Comparison of ENCODE assay signal across 8 mouse cellular contexts in genomic region chr17:64603134-64603533, GRCm38 (mm10). TPM values are rescaled to one million over a fixed set of nuclear protein-coding genes. Genes with fewer than 3 reads are reported as not detected.
A peak's percentile ranks its signal among the peaks of the same experiment; 100 is the strongest.
DNase-seq lines count a peak whose midpoint lies in the region; ATAC-seq and TF ChIP-seq lines count a peak whose summit lies in the region.

No protein-coding gene starts in this region.

- peak overlapping the region; percentile 74 for H3K4me2 ChIP-seq in heart, postnatal 0 days (ENCODE audit: low read depth, low read length)
- H3K4me2 ChIP-seq in midbrain, embryonic 11.5 days = peak overlapping the region; percentile 94

- H3K27me3 ChIP-seq in kidney, adult 2 months (replicated peaks; ENCODE audit: control insufficient read depth, insufficient read depth, low read length) = no peaks in the 10 kb centered on the region
- no peaks in the 10 kb centered on the region for H3K27me3 ChIP-seq in heart, postnatal 0 days (ENCODE audit: control insufficient read depth, insufficient read depth, low read length)
- no peaks in the 10 kb centered on the region for H3K27me3 ChIP-seq in midbrain, embryonic 11.5 days (ENCODE audit: control insufficient read depth, insufficient read depth, low read length)

- peaks cover 26% of the 10 kb centered on the region for H3K4me1 ChIP-seq in kidney, adult 2 months (ENCODE audit: control insufficient read depth, insufficient read depth, low read length)
- peaks cover 14% of the 10 kb centered on the region for H3K4me1 ChIP-seq in heart, postnatal 0 days (ENCODE audit: control insufficient read depth, insufficient read depth)
- peaks cover 8% of the 10 kb centered on the region for H3K4me1 ChIP-seq in midbrain, embryonic 11.5 days (ENCODE audit: control insufficient read depth, insufficient read depth, low read length)

- H3K9me3 ChIP-seq in heart, postnatal 0 days (replicated peaks; ENCODE audit: control insufficient read depth, low read length) = no peaks in the 10 kb centered on the region
- no peaks in the 10 kb centered on the region for H3K9me3 ChIP-seq in midbrain, embryonic 11.5 days (ENCODE audit: control insufficient read depth, low read length)

- no peak overlapping the region for H3K27ac ChIP-seq in kidney, adult 2 months (ENCODE audit: insufficient read depth, low read depth, low read length)
- H3K27ac ChIP-seq in heart, postnatal 0 days (ENCODE audit: low read depth) = no peak overlapping the region
- no peak overlapping the region for H3K27ac ChIP-seq in midbrain, embryonic 11.5 days (ENCODE audit: low read depth, low read length)

- TF ChIP-seq EP300 in heart, postnatal 0 days (IDR thresholded peaks at IDR 0.05; ENCODE audit: low read depth) = no peak

- H3K9ac ChIP-seq in heart, postnatal 0 days (replicated peaks; ENCODE audit: low read depth, low read length) = peak overlapping the region; percentile 81; the same call in 1 of the 2 replicates
- H3K9ac ChIP-seq in midbrain, embryonic 11.5 days (ENCODE audit: low read length) = no peak overlapping the region

- WGBS in kidney, adult 2 months = 50% methylated on average over 9 of the region's 9 CpGs
- 73% methylated on average over 9 of the region's 9 CpGs for WGBS in heart, postnatal 0 days
- WGBS in midbrain, embryonic 11.5 days = 67% methylated on average over 9 of the region's 9 CpGs

- no peak for ATAC-seq in heart, postnatal 0 days (ENCODE audit: insufficient read depth, low read depth)
- ATAC-seq in midbrain, embryonic 11.5 days (ENCODE audit: low FRiP score) = no peak

- TF ChIP-seq CTCF in kidney, adult 2 months (conservative IDR thresholded peaks at IDR 0.05; ENCODE audit: insufficient read depth, insufficient read length, low read depth, low read length) = no peak
- TF ChIP-seq CTCF in heart, postnatal 0 days (IDR thresholded peaks at IDR 0.05; ENCODE audit: low read depth) = no peak

- no peak for TF ChIP-seq POLR2A in kidney, adult 2 months (IDR thresholded peaks at IDR 0.05; ENCODE audit: low read depth, low read length)

- no peak for DNase-seq in kidney, adult 2 months
- DNase-seq in kidney, adult 11 months = no peak
- DNase-seq in adipocyte (ENCODE audit: low spot score) = peak; percentile 79
- DNase-seq in heart, postnatal 0 days (ENCODE audit: low spot score) = no peak
- DNase-seq in midbrain, embryonic 11.5 days (ENCODE audit: low spot score, missing footprints) = no peak
- DNase-seq in cerebellum, adult 9-10 months = no peak
- DNase-seq in retina, postnatal 1 day = no peak
- DNase-seq in kidney, adult 8-10 months = no peak

- H3K4me3 ChIP-seq in kidney, adult 2 months (ENCODE audit: insufficient read depth, low read depth, low read length) = peak overlapping the region; percentile 30
- H3K4me3 ChIP-seq in heart, postnatal 0 days (ENCODE audit: low read depth, low read length) = peak overlapping the region; percentile 92
- no peak overlapping the region for H3K4me3 ChIP-seq in midbrain, embryonic 11.5 days (ENCODE audit: low read depth, low read length)

- H3K36me3 ChIP-seq in kidney, adult 2 months (ENCODE audit: control insufficient read depth, insufficient read depth, low read length) = no peaks in the 10 kb centered on the region
- H3K36me3 ChIP-seq in heart, postnatal 0 days (replicated peaks; ENCODE audit: control insufficient read depth, insufficient read depth, low read length) = 0 out of 2 replicates have a peak, but pooled peaks cover 4% of the 10 kb centered on the region
- no peaks in the 10 kb centered on the region for H3K36me3 ChIP-seq in midbrain, embryonic 11.5 days (ENCODE audit: control insufficient read depth, insufficient read depth, low read length)

RNA-seq across cellular contexts. Expression of gene Man2a1, which starts 2.6 kb away (rescaled TPM):
- polyA plus RNA-seq in kidney, adult 2 months (2012; rRNA removed) = 25.6 and 27.3 TPM in 2 replicates
- 14.4 and 24.0 TPM in 2 replicates for total RNA-seq in heart, postnatal 0 days (2014; rRNA removed; ENCODE audit: low replicate concordance)
- 2.7 and 3.2 TPM in 2 replicates for polyA plus RNA-seq in heart, postnatal 0 days (2015; fragmentation: Nextera tagmentation; extraction: Ambion mirVana)
- 3.0 and 3.5 TPM in 2 replicates for polyA plus RNA-seq in midbrain, embryonic 11.5 days (2014; fragmentation: Nextera tagmentation; extraction: Ambion mirVana)
